Mouse (Mus musculus) erythroblast, embryonic 14.5 days (primary cell): ENCODE results near the gene Gtf2ird1.

ENCODE experiments used
- GATA1 ChIP-seq: IDR thresholded peaks from 2 replicates; pipeline ENCODE4 v1.6.1; 2012; ENCODE audit warnings: low read length, inconsistent platforms, mixed read lengths
- TAL1 ChIP-seq: IDR thresholded peaks from 3 replicates; pipeline ENCODE4 v1.6.1; 2012; ENCODE audit warnings: low read length, inconsistent platforms, mixed read lengths

DNA sequence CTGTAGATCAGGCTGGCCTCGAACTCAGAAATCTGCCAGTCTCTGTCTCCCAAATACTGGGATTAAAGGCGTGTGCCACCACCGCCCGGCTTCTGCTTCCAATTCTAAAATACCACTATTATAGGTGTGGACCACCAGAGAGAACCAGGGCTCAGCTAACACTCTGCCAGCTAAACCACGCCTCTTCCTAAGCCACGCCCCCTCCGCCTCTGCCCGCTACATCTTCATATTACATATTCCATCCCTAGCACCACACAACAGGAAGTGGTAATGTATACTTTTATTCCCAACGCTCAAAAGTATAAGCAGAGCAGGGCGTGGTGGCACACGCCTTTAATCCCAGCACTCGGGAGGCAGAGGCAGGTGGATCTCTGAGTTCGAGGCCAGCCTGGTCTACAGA, 133.2 kb downstream of the Gtf2ird1 start:
- TF ChIP-seq GATA1: no peak
- no peak for TF ChIP-seq TAL1
